Comparison of ENCODE assay signal across 18 mouse cellular contexts in the genomic region with DNA sequence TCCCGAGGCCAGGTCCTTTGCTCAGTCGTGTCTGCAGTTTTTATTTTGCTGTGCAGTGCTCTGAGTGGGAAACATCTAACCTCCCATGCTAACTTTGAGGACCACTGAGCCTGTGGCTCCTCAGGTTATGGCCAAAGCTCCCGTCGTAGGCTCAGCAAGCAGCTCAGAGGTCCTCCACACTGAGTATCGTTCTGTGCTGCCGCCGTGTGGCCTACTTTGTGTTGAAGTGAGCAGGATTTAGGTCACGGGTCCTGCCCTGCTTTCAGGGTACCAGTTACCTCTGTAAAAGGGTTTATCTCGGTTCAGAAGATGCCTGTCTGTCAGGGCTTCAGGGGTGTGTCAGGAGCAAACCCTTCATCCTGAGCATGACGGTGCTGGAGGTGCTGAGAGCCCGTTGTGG.
DNase-seq lines count a peak whose midpoint lies in the region; ATAC-seq and TF ChIP-seq lines count a peak whose summit lies in the region.
"Had no signal": no experiment of that assay in that cellular context is flagged by ENCODE, and none has a peak within 500 bp of the region (broad histone marks: within the 10 kb centered on the region; RNA-seq: fewer than 3 reads in every experiment).

No protein-coding gene starts in this region.

- H3K4me3 ChIP-seq in hindbrain, postnatal 0 days (ENCODE audit: low read length) = no peak overlapping the region
- H3K4me3 ChIP-seq in hindbrain, embryonic 11.5 days (ENCODE audit: low read depth, low read length) = no peak overlapping the region
- no peak overlapping the region for H3K4me3 ChIP-seq in midbrain, embryonic 11.5 days (ENCODE audit: low read depth, low read length)
- H3K4me3 ChIP-seq in midbrain, embryonic 13.5 days (replicated peaks) = no peak overlapping the region
- H3K4me3 ChIP-seq in limb, embryonic 13.5 days = no peak overlapping the region
- no peak overlapping the region for H3K4me3 ChIP-seq in stomach, postnatal 0 days (ENCODE audit: low read depth, low read length)
- H3K4me3 ChIP-seq: forebrain, embryonic 10.5 days; heart, embryonic 15.5 days; hindbrain, embryonic 13.5 days; lung, embryonic 15.5 days; midbrain, embryonic 12.5 days; myocyte had no signal

- H3K36me3 ChIP-seq in hindbrain, postnatal 0 days (ENCODE audit: insufficient read depth, low read length) = no peaks in the 10 kb centered on the region
- H3K36me3 ChIP-seq in hindbrain, embryonic 11.5 days (ENCODE audit: control insufficient read depth, insufficient read depth, low read length) = no peaks in the 10 kb centered on the region
- no peaks in the 10 kb centered on the region for H3K36me3 ChIP-seq in midbrain, embryonic 11.5 days (ENCODE audit: control insufficient read depth, insufficient read depth, low read length)
- no peaks in the 10 kb centered on the region for H3K36me3 ChIP-seq in midbrain, embryonic 13.5 days
- peaks cover 21% of the 10 kb centered on the region for H3K36me3 ChIP-seq in limb, embryonic 13.5 days
- no peaks in the 10 kb centered on the region; the same call in 1 of the 2 replicates for H3K36me3 ChIP-seq in stomach, postnatal 0 days (ENCODE audit: control insufficient read depth, insufficient read depth, low read length)
- H3K36me3 ChIP-seq: heart, embryonic 15.5 days; hindbrain, embryonic 13.5 days; lung, embryonic 15.5 days; midbrain, embryonic 12.5 days had no signal

- peak; percentile 19 for TF ChIP-seq CTCF in hindbrain, postnatal 0 days (IDR thresholded peaks at IDR 0.05; ENCODE audit: low read depth)
- TF ChIP-seq CTCF in stomach, postnatal 0 days (IDR thresholded peaks at IDR 0.05; ENCODE audit: low read depth) = peak; percentile 44; the same call in 1 of the 2 replicates

- TF ChIP-seq EP300 in stomach, postnatal 0 days (optimal IDR thresholded peaks at IDR 0.05) = no peak

- H3K27me3 ChIP-seq in hindbrain, postnatal 0 days (ENCODE audit: insufficient read depth, low read length) = no peaks in the 10 kb centered on the region
- H3K27me3 ChIP-seq in hindbrain, embryonic 11.5 days (ENCODE audit: control insufficient read depth, insufficient read depth, low read length) = no peaks in the 10 kb centered on the region
- no peaks in the 10 kb centered on the region for H3K27me3 ChIP-seq in midbrain, embryonic 11.5 days (ENCODE audit: control insufficient read depth, insufficient read depth, low read length)
- H3K27me3 ChIP-seq in midbrain, embryonic 13.5 days = no peaks in the 10 kb centered on the region
- H3K27me3 ChIP-seq in limb, embryonic 13.5 days = no peaks in the 10 kb centered on the region
- H3K27me3 ChIP-seq in stomach, postnatal 0 days (ENCODE audit: control insufficient read depth, insufficient read depth, low read length) = no peaks in the 10 kb centered on the region
- H3K27me3 ChIP-seq: heart, embryonic 15.5 days; lung, embryonic 15.5 days had no signal

- no peaks in the 10 kb centered on the region for H3K9me3 ChIP-seq in hindbrain, postnatal 0 days (ENCODE audit: low read length)
- no peaks in the 10 kb centered on the region for H3K9me3 ChIP-seq in hindbrain, embryonic 11.5 days (ENCODE audit: control insufficient read depth, low read length)
- no peaks in the 10 kb centered on the region for H3K9me3 ChIP-seq in midbrain, embryonic 11.5 days (ENCODE audit: control insufficient read depth, low read length)
- no peaks in the 10 kb centered on the region for H3K9me3 ChIP-seq in midbrain, embryonic 13.5 days
- no peaks in the 10 kb centered on the region for H3K9me3 ChIP-seq in limb, embryonic 13.5 days
- no peaks in the 10 kb centered on the region for H3K9me3 ChIP-seq in stomach, postnatal 0 days (ENCODE audit: control insufficient read depth, low read length)
- H3K9me3 ChIP-seq: forebrain, embryonic 10.5 days; heart, embryonic 15.5 days; hindbrain, embryonic 13.5 days; lung, embryonic 15.5 days; midbrain, embryonic 12.5 days had no signal

- H3K9ac ChIP-seq in hindbrain, postnatal 0 days (replicated peaks; ENCODE audit: low read length) = no peak overlapping the region
- H3K9ac ChIP-seq in hindbrain, embryonic 11.5 days (ENCODE audit: low read depth, low read length) = no peak overlapping the region
- H3K9ac ChIP-seq in midbrain, embryonic 11.5 days (ENCODE audit: low read length) = no peak overlapping the region
- no peak overlapping the region for H3K9ac ChIP-seq in midbrain, embryonic 13.5 days (replicated peaks)
- H3K9ac ChIP-seq in limb, embryonic 13.5 days = 0 out of 2 replicates have a peak overlapping the region, but pooled peaks have one; percentile 2
- no peak overlapping the region for H3K9ac ChIP-seq in stomach, postnatal 0 days (ENCODE audit: low read length)
- H3K9ac ChIP-seq: forebrain, postnatal 0 days; heart, embryonic 15.5 days; hindbrain, embryonic 13.5 days; lung, embryonic 15.5 days; midbrain, embryonic 12.5 days had no signal

- no peak overlapping the region for H3K4me2 ChIP-seq in hindbrain, postnatal 0 days (ENCODE audit: low read depth, low read length)
- no peak overlapping the region for H3K4me2 ChIP-seq in hindbrain, embryonic 11.5 days (replicated peaks; ENCODE audit: low read depth, low read length)
- H3K4me2 ChIP-seq in midbrain, embryonic 11.5 days = no peak overlapping the region
- no peak overlapping the region for H3K4me2 ChIP-seq in midbrain, embryonic 13.5 days (replicated peaks)
- H3K4me2 ChIP-seq in limb, embryonic 13.5 days (replicated peaks) = no peak overlapping the region
- no peak overlapping the region for H3K4me2 ChIP-seq in stomach, postnatal 0 days (replicated peaks; ENCODE audit: low read depth)
- H3K4me2 ChIP-seq: heart, embryonic 15.5 days; hindbrain, embryonic 13.5 days; lung, embryonic 15.5 days; midbrain, embryonic 12.5 days had no signal

- no peak for ATAC-seq in hindbrain, postnatal 0 days
- ATAC-seq in hindbrain, embryonic 11.5 days (ENCODE audit: low FRiP score) = no peak
- no peak for ATAC-seq in midbrain, embryonic 11.5 days (ENCODE audit: low FRiP score)
- no peak for ATAC-seq in midbrain, embryonic 13.5 days
- ATAC-seq in limb, embryonic 13.5 days (ENCODE audit: low FRiP score, low read depth) = no peak
- ATAC-seq in stomach, postnatal 0 days (ENCODE audit: low FRiP score, low TSS enrichment) = no peak
- ATAC-seq: forebrain, postnatal 0 days had no signal

- no peak overlapping the region for H3K27ac ChIP-seq in hindbrain, postnatal 0 days
- H3K27ac ChIP-seq in hindbrain, embryonic 11.5 days (ENCODE audit: low read depth, low read length) = no peak overlapping the region
- H3K27ac ChIP-seq in midbrain, embryonic 11.5 days (ENCODE audit: low read depth, low read length) = no peak overlapping the region
- H3K27ac ChIP-seq in midbrain, embryonic 13.5 days = no peak overlapping the region
- no peak overlapping the region for H3K27ac ChIP-seq in limb, embryonic 13.5 days
- no peak overlapping the region for H3K27ac ChIP-seq in stomach, postnatal 0 days (replicated peaks)
- H3K27ac ChIP-seq: forebrain, embryonic 10.5 days; heart, embryonic 15.5 days; hindbrain, embryonic 13.5 days; lung, embryonic 15.5 days; midbrain, embryonic 12.5 days had no signal

- WGBS in hindbrain, postnatal 0 days = 64% methylated on average over 11 of the region's 11 CpGs
- 72% methylated on average over 11 of the region's 11 CpGs for whole genome bisulfite sequencing in hindbrain, embryonic 11.5 days
- 60% methylated on average over 11 of the region's 11 CpGs for WGBS in midbrain, embryonic 11.5 days
- 64% methylated on average over 11 of the region's 11 CpGs for WGBS in midbrain, embryonic 13.5 days
- WGBS in limb, embryonic 13.5 days = 60% methylated on average over 11 of the region's 11 CpGs
- WGBS in stomach, postnatal 0 days = 56% methylated on average over 11 of the region's 11 CpGs

- no peak for DNase-seq in hindbrain, postnatal 0 days (ENCODE audit: low spot score)
- no peak for DNase-seq in hindbrain, embryonic 11.5 days (ENCODE audit: low spot score)
- DNase-seq in midbrain, embryonic 11.5 days (ENCODE audit: low spot score, missing footprints) = peak; percentile 31
- DNase-seq in stomach, postnatal 0 days (ENCODE audit: low spot score) = no peak
- DNase-seq in adrenal gland, postnatal 4 days (ENCODE audit: low spot score in 2 of 2) = no peak
- DNase-seq: cerebellum, adult 9-10 months; forebrain, postnatal 0 days; layer of hippocampus, adult 9-11 months; right cerebral cortex, postnatal 4 days; thymus, postnatal 14 days had no signal

- peaks cover 7% of the 10 kb centered on the region for H3K4me1 ChIP-seq in hindbrain, postnatal 0 days (ENCODE audit: insufficient read depth, low read length)
- 0 out of 2 replicates have a peak, but pooled peaks cover 3% of the 10 kb centered on the region for H3K4me1 ChIP-seq in hindbrain, embryonic 11.5 days (replicated peaks; ENCODE audit: control insufficient read depth, insufficient read depth, low read length)
- peaks cover 10% of the 10 kb centered on the region for H3K4me1 ChIP-seq in midbrain, embryonic 11.5 days (ENCODE audit: control insufficient read depth, insufficient read depth, low read length)
- H3K4me1 ChIP-seq in midbrain, embryonic 13.5 days (replicated peaks) = peaks cover 12% of the 10 kb centered on the region
- H3K4me1 ChIP-seq in limb, embryonic 13.5 days = peaks cover 54% of the 10 kb centered on the region
- no peaks in the 10 kb centered on the region; the same call in 1 of the 2 replicates for H3K4me1 ChIP-seq in stomach, postnatal 0 days (replicated peaks; ENCODE audit: control insufficient read depth, insufficient read depth)
